Mouse (Mus musculus): ENCODE results near the gene Adamts16.

The Adamts16 gene

GRCm38 (mm10) chr13:70762586-70762985, 79.0 kb downstream of the Adamts16 start:
- no peak for DNase-seq (ENCODE audit: low spot score)

- DNase-seq (ENCODE audit: low spot score), result no peak
Measured at GRCm38 (mm10) chr13:70761312-70761711, 80.3 kb downstream of the Adamts16 start.

- DNase-seq (ENCODE audit: low spot score), result no peak
Measured at GRCm38 (mm10) chr13:70760186-70760585, 81.4 kb downstream of the Adamts16 start.

- no peak for DNase-seq (ENCODE audit: low spot score)
Measured at GRCm38 (mm10) chr13:70746294-70747008, 95.2 kb downstream of the Adamts16 start.

- no peak for DNase-seq (ENCODE audit: low spot score)
Measured at GRCm38 (mm10) chr13:70744416-70745038, 97.1 kb downstream of the Adamts16 start.

- DNase-seq (ENCODE audit: low spot score), result no peak
Measured at GRCm38 (mm10) chr13:70742693-70743092, 98.9 kb downstream of the Adamts16 start.

GRCm38 (mm10) chr13:70740281-70741240, 101.0 kb downstream of the Adamts16 start:
- DNase-seq (ENCODE audit: low spot score), result no peak

GRCm38 (mm10) chr13:70738781-70739180, 102.8 kb downstream of the Adamts16 start:
- no peak for DNase-seq (ENCODE audit: low spot score)

- no peak for DNase-seq (ENCODE audit: low spot score)
Measured at GRCm38 (mm10) chr13:70736409-70736808, 105.2 kb downstream of the Adamts16 start.

GRCm38 (mm10) chr13:70734640-70735039, 107.0 kb downstream of the Adamts16 start:
- DNase-seq (ENCODE audit: low spot score), result no peak

- DNase-seq (ENCODE audit: low spot score), result no peak
Measured at GRCm38 (mm10) chr13:70733911-70734310, 107.7 kb downstream of the Adamts16 start.

- no peak for DNase-seq (ENCODE audit: low spot score)
Measured at GRCm38 (mm10) chr13:70733206-70733605, 108.4 kb downstream of the Adamts16 start.

GRCm38 (mm10) chr13:70732781-70733180, 108.8 kb downstream of the Adamts16 start:
- DNase-seq (ENCODE audit: low spot score), result no peak

- no peak for DNase-seq (ENCODE audit: low spot score)
Measured at GRCm38 (mm10) chr13:70731349-70731748, 110.3 kb downstream of the Adamts16 start.

- no peak for DNase-seq (ENCODE audit: low spot score)
Measured at GRCm38 (mm10) chr13:70729996-70730395, 111.6 kb downstream of the Adamts16 start.

- no peak for DNase-seq (ENCODE audit: low spot score)
Measured at GRCm38 (mm10) chr13:70726249-70726648, 115.4 kb downstream of the Adamts16 start.

GRCm38 (mm10) chr13:70724635-70725034, 117.0 kb downstream of the Adamts16 start:
- DNase-seq (ENCODE audit: low spot score), result no peak

GRCm38 (mm10) chr13:70724108-70724622, 117.4 kb downstream of the Adamts16 start:
- DNase-seq (ENCODE audit: low spot score), result no peak

GRCm38 (mm10) chr13:70719994-70720393, 121.6 kb downstream of the Adamts16 start:
- no peak for DNase-seq (ENCODE audit: low spot score)

- no peak for DNase-seq (ENCODE audit: low spot score)
Measured at GRCm38 (mm10) chr13:70718814-70719213, 122.8 kb downstream of the Adamts16 start.

- DNase-seq (ENCODE audit: low spot score), result no peak
Measured at GRCm38 (mm10) chr13:70716022-70716421, 125.6 kb downstream of the Adamts16 start.

GRCm38 (mm10) chr13:70714081-70714775, 127.4 kb downstream of the Adamts16 start:
- DNase-seq (ENCODE audit: low spot score), result no peak
